Mouse (Mus musculus): ENCODE measurements around the gene Meox1.

Gene Meox1

GRCm38 (mm10) chr11:101896546-101897361 is 2.6 kb upstream of the Meox1 start:
- no peak for DNase-seq (ENCODE audit: low read depth)

GRCm38 (mm10) chr11:101893560-101893959 is 614 bp downstream of the Meox1 start:
- no peak for DNase-seq (ENCODE audit: low read depth)

DNA sequence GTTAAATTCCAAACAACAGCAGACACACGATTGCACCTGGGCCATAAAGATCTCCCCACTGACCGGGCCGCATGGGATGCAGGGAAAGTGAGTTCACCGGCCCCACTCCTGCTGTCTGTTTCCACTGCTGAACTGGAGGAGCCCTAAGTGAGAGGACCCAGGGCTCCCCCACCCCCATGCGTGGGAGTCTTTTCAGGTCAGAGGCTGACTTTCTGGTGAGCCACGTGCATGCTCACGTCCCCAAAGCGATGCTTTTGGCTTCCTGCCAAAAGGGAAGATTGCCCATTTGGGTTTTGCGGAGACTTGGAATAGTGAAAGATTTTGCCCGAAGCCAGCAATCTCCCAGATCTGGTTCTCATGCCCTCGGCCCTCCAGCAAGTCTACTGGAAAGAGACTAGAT is 2.7 kb downstream of the Meox1 start:
- no peak for DNase-seq (ENCODE audit: low read depth)

DNA sequence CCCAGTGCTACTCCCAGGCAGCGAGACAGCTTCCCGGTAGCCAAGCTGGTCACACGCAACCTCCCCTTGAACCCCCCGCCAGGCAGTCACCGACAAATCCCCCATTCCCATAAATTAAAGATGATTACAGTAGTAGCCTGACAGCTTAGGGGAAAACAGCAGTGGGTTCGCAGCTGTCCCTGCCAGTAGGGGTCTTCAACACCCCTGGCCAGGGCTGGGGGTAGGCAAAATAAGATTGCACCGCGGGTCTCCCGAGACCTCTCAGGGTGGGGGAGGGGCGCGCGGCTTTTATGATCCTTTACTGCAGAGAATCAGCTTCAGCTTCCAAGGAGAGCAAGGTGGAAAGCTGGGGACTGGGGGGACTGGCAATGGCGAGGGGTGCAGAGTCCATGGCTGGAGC is 4.4 kb downstream of the Meox1 start:
- DNase-seq (ENCODE audit: low read depth): no peak

- no peak for DNase-seq (ENCODE audit: low read depth)
Observed at GRCm38 (mm10) chr11:101888820-101889219, 5.4 kb downstream of the Meox1 start.

GRCm38 (mm10) chr11:101886436-101886835 is 7.7 kb downstream of the Meox1 start:
- DNase-seq (ENCODE audit: low read depth): no peak

- no peak for DNase-seq (ENCODE audit: low read depth)
Observed at GRCm38 (mm10) chr11:101885881-101886319, 8.3 kb downstream of the Meox1 start.

GRCm38 (mm10) chr11:101885232-101885631 is 8.9 kb downstream of the Meox1 start:
- peak; percentile 22 for DNase-seq (ENCODE audit: low read depth)

- no peak for DNase-seq (ENCODE audit: low read depth)
Observed at GRCm38 (mm10) chr11:101883911-101884310, 10.3 kb downstream of the Meox1 start.

- DNase-seq (ENCODE audit: low read depth): no peak
Observed at GRCm38 (mm10) chr11:101882500-101883290, 11.5 kb downstream of the Meox1 start.

- DNase-seq (ENCODE audit: low read depth): no peak
Observed at GRCm38 (mm10) chr11:101881604-101882071, 12.5 kb downstream of the Meox1 start.

DNA sequence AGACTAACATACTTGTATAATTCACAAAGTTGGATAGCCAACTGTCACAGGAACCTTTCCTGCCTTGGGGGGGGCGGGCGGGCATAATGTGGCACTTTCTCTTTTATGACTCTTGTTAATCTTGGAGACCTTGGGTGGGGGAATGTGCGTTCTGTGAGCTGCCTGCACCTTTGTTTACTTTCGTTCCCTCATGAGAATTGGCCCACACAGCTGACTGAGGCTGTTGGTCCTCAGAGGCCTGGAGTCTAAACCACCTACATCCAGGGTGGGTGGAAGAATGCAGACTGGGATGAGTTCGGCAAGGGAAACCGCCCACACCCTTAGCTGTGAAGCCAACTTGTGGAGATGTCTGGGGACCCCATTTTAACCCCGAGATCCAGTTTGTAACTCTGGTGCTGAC is 13.0 kb downstream of the Meox1 start:
- no peak for DNase-seq (ENCODE audit: low read depth)

- no peak for DNase-seq (ENCODE audit: low read depth)
Observed at GRCm38 (mm10) chr11:101879672-101880071, 14.5 kb downstream of the Meox1 start.

- no peak for DNase-seq (ENCODE audit: low read depth)
Observed at GRCm38 (mm10) chr11:101878696-101879095, 15.5 kb downstream of the Meox1 start.

GRCm38 (mm10) chr11:101874978-101875377 is 19.2 kb downstream of the Meox1 start:
- no peak for DNase-seq (ENCODE audit: low read depth)

DNA sequence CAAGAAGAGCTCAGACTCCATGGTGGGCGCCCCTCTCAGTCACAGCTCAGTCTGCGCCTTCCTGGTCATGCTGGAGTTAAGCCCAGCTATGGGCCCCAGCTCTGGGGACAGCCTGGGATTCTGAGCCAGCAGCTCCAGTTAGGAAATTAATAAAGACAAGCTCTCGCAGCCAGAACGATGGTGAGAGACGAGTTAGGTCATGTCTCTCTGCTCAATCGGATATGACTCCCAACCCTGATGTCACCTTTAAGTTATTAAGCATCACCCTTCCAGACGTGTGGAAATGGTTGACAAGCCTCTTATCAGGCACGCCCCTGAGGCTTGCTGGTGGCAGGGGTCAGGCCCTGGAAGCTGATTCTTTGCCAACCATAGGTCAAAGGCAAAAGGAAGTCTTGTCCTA is 20.3 kb downstream of the Meox1 start:
- DNase-seq (ENCODE audit: low read depth): no peak

GRCm38 (mm10) chr11:101871435-101871834 is 22.7 kb downstream of the Meox1 start:
- no peak for DNase-seq (ENCODE audit: low read depth)

DNA sequence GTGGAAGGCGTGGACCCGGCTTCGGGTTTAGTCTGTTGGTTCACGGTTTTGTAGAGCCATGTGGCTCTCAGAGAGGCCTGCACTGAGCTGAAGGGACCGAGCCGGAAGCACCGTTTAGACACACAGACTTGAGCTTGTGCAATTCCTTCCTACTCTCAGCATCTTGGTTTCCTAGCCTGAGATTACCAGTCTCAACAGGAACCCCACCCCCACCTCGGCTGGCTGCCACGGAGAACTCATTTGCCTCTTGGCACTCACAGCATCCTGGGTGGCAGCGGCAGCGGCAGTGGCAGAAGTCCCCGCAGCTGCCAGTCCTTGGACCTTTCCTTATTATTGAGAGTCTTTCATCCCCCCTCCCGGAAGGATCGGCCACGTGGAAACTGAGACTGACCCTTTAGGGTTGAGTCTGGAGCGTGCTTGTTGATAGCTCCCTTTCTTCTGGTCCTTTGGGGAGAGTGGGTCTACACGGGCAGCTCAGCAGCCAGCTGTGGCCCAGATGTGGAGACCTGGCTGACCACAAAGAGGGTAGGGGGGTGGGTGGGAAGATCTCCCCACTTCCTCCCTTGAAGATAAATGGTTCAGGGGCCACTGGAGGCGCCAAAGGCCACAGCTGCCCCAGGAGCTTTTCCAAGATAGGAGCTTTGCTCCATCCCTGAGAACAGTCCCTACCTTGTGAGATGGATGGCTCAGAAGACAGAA is 24.0 kb downstream of the Meox1 start:
- DNase-seq (ENCODE audit: low read depth): peak; percentile 73

DNA sequence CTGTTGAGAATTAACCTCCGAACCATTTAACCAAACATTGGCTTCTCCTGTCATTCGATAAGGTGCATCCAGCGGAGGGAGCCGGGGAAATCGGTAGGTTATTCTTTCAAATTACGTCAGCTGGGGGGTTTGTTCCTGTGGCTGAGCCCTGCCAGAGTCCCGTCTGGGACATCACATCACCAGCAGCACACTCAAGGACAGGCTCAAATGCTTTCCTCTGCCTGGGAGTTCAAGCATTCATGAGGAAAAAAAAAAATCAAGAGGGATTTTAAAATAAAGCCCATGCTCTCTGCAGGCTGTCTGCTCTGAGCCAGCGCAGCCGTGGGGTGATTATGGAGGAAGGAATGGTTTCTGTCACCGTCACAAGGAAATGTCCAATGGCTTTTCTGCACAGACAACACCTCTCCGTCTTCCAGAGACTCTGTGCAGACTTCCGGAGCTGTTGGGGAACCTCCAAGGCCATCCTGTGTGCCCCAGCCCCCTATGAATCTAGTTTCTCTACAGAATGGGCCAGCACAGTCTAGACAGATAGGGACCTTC is 26.6 kb downstream of the Meox1 start:
- DNase-seq (ENCODE audit: low read depth): no peak

DNA sequence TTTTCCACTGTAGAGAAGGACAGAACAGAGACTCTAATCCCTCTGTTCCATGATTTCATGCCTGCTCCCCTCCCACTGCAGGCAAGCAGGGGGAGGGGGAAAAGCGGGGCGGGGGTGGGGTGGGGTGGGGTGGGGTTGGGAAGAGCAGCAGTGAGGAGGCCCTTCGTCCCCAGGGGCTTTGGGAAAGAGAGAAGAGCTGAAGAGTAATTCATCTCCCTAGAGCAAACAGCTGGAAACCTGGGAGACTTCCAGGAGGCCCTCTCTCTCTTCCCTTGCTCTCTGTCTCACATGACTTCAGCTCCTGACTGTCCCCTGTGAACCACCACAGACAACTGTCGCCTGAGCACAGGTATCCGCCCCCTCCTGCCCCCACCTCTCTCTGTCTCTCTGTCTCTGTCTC is 35.4 kb downstream of the Meox1 start:
- DNase-seq (ENCODE audit: low read depth): no peak

DNA sequence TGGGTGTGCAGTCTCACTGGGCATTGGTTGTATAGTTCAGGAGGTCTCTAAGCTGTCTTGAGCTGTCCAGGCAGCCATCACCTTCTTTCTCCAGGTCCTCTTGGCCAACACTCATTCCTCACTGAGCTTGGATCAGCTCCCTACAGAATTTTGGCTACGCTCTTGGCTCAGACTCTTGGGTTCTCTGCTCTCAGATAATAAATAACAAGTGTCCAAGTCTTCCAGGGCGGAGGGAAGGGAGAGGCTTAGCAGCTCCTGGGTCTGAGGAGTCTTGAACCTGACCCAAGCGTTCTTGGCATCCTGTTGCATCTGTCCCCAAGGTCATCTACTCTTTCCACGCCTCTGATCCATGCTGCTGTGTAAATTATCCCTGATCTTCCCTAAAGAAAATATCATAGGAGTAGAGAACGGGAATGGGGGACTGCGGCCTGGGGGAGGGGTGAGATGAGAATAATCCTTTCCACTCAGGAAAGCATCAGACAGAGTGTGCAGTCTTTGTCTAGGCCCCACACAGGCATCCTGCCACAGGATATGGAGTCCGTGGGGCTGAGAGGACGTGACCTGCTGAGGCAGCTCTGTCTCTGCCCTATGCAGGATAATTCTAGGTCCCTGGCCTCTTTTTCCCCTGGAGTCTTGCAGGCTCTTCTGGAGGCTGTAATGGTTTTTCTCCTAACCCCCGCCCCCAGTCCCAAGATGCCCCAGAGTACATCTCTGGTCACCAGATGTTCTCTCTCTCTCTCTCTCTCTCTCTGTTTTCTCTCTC is 38.0 kb downstream of the Meox1 start:
- no peak for DNase-seq (ENCODE audit: low read depth)
